Mouse (Mus musculus): Measurements from ENCODE around the gene Zfp13.
"Not testable (repeated sequence)": the region's sequence is repeated elsewhere in the genome, so short reads cannot be mapped to it uniquely, and the experiment has no call there.

Zfp13 gene

DNA sequence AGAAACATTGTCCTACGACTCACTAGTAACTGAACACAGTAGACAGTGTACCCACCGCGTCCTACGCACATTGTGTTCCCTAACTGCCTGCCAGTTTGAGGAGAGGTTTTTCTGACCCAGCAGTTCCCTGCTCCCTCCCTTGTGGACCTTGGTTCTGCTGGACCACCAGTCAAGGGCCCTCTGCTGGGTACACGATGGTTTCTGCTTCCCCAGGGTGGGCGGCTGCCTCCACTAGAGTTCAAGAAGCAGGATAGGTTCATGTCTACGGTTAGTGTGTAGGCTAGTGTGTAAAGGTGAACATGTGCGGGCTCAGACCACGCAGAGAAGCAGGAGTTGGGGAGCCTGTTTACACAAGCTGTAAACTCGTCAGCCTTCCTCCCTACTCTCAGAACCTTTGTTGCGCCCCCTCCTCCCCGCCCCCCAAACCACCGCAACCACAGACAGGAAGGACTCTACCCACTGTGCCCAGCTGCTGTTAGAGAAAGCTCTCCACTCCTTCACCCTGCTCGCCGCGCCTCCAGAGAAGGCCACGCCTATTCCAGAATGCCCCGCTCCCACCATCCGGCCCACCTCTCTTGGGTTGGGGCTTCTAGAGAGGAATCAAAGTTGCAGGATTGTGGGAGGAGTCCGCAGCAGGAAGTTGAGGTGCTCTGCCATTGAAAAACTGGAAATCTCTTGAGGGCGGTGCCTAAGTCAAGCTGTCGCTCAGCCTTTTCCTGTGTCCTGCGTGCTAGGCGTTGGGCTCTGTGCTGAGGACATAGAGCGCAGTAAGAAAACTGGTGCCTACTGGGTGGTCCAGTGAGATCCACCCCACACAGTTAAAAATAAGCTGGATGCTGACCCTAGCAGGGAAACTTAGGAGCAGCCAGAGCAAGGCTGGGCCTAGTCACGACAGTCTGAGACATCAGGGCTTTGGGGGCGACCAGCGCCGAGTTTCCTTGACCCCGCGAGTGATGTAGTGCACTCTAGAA lies at the start of gene Zfp13:
Zfp13 (minus strand) TSS at position 906 of the 971 bp plus-strand sequence.
- DNase-seq (ENCODE audit: low read depth in 1 of 2, low spot score in 2 of 2) = peak; percentile 23 to 35

DNA sequence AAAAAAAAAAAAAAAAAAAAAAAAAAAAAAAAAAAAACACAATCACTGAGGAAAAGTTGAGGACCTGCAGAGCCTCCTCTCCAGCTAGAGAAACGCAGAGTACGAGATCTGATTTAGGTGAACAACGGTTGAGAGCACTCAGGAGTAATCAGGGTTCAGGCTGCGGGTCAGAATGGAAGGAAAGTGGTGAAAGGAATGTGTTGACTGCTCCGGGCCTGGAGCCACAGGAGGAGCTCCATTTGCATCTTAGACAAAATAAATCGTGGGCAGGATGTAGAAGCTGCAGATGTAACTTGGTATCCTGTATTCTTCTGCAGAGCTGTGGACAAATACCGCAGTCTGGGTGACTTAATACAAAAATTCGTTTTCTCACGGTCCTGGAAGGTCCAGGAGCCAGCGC lies 46.6 kb upstream of the Zfp13 start:
- DNase-seq (ENCODE audit: low read depth in 1 of 2, low spot score in 2 of 2) = no peak

DNA sequence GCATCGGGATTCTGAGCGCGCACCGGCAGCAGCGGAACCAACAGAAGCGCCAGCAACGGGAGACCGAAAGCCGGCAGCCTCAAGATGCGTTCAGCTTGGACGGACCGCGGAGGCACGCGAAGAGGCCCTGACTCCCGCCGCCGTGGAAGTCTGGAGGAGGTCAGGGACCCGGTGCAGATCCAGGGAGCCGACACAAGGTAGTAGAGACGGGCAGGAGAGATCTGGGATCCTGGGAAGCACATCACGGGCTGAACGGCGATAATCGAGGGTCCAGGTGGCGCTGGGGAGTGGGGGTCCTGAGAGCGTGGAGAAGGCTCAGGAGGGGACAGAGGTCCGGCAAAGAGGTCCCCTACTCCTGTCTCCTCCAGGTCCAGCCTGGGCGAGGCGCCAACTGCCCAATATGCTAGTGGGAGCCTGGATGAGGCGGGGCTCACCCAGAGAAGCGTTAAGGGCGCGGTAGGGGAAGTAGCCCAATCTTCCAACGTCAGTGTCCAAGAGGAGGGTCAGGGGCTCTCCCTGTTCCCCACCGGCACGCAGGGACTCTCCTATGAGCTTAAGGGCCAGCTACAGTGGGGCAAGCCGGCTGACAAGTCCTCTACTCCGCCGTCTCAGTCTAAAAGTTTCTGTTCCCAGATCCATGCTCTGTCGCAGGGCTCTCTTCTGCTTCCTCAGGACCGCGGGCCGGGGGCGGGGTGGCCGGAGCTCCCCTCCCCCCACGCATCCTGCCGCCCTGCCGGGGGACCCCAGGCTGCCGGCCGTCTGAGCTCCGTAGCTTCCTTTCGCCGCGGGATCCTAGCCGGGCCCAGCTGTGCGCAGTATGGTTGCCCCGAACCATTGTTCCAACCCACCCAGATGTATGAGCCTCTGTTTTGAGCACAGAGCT lies 45.6 kb upstream of the Zfp13 start, which contains the start of gene Mmp25:
Mmp25 (minus strand) TSS at position 665 of the 883 bp plus-strand sequence.
- no peak for DNase-seq (ENCODE audit: low read depth in 1 of 2, low spot score in 2 of 2)

DNA sequence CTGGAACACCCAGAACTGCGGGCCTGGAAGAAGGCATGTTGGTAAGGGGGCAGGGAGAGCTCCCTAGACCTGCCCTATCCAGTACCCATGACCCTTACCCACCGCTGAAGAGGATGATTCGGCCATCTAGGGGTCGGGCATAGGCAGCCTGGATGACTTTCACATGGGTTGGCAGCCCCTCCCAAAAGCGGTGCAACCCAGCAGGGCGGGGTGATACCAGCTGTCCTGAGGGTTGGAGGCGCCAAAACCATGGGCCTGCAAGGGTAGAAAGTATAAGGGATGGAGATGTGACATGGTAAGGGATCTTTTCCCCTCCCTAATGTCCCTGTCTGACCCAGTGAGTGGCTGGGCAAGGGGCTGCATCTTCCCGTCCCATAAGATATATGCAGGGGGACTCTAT lies 32.0 kb upstream of the Zfp13 start:
- no peak for DNase-seq (ENCODE audit: low read depth in 1 of 2, low spot score in 2 of 2)

DNA sequence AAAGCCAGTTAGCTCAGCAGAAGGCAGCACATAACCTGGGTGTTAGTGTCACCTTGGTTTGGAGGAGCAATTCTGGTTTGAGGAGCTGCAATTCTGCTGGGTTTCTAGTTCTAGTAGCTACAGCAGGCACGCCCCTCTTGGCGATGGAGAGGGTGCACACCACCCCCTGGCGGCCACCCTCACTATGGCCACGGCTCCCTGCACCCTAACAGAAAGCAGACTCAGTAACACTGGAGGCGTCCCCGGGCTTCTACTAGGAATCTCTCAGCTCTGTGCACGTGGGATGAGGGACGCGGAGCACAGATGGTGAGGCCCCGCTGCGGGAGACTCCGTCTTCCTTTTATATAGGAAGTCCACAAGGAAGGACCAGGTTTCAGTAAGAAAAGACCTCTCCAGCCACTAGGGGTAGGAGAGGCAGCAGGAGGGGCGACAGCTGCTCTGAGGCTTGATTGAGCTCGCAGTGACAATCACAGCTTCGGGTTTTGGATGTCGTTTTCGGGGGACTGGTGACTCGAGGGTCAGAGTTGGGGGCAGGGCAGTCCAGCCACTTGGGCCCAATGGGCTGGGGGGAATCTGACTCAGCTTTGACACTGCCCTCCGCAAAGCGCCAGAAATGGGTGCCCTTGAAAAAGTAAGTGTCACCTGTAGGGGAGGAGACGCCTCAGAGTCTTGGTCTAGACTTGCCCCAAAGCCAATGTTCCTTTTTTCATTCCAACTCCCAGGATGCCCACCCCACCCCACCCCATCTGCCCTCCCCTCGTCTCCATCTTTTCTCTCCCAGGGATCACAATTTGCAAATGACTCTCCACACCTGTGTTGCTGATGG lies 31.1 kb upstream of the Zfp13 start:
- peak; percentile 24 to 58 for DNase-seq (ENCODE audit: low read depth in 1 of 2, low spot score in 2 of 2)

DNA sequence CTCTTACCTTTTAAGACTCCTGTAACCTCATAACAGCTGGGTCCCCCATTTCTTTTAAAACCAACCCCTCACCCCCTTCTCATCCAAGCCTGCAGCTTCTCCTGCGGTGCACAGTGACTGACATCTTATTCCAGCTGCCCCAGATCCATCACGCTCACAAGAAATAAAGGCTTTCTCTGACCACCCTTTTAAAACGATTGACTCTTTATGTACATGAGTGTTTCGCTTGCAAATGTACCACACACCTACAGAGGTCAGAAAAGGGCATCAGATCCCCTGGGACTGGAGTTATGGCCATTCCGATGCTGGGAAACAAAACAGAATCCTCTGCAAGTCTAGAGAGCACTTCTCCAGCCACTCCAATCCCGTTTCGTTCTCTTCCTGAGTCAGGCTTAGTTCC lies 28.5 kb upstream of the Zfp13 start:
- DNase-seq (ENCODE audit: low read depth in 1 of 2, low spot score in 2 of 2) = no peak

DNA sequence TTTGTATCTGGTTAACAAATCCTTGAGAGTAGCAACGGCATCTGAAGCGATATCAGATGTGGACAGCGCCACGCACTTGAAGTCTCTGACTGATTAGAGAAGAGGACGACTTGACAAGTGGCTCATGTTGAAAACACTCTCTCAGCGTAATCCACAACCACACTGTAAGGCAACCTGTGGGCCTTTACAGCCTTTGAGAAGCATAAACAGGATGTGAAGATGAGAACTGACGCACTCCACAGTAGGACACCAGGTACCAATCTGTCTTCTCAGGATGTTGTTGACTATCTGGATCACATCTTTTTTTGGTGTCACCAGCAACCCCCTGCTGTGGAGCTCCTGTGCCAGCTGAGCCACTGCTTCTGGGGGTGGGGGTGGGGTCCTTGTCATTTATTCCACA lies 21.1 kb upstream of the Zfp13 start:
- DNase-seq (ENCODE audit: low read depth in 1 of 2, low spot score in 2 of 2) = no peak

DNA sequence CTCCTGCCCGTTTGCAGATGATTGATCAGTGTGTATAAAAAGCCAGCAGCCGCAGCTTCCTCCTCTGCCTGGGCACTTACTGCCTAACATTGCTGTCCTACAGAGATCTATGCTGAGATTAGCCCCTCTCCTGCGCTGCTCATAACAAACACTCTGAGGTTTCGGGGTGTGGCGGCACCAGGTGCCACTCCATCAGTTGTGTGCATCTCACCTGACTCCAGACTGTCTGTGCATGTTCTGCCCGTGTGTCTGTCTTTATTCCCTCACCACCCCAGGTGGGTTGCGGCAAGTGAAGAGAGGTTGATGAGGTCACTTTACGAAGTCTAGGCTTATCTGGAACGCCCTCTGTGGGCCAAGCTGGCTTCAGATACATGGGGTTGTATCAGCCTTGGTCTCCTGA lies 17.8 kb upstream of the Zfp13 start:
- DNase-seq (ENCODE audit: low read depth in 1 of 2, low spot score in 2 of 2) = no peak

DNA sequence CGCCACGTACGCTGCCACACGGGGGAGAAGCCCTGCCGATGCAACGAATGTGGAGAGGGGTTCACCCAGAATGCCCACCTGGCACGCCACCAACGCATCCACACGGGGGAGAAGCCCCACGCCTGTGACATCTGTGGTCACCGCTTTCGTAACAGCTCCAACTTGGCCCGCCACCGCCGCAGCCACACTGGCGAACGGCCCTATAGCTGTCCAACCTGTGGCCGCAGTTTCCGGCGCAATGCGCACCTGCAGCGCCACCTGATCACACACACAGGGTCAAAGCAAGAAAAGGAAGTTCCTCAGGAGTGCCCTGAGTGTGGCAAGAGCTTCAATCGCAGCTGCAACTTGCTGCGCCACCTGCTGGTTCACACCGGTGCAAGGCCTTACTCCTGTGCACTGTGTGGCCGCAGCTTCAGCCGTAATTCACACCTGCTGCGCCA lies 11.1 kb upstream of the Zfp13 start:
- peak in 1 of 2 experiments; percentile 49 for DNase-seq (ENCODE audit: low read depth in 1 of 2, low spot score in 2 of 2)

DNA sequence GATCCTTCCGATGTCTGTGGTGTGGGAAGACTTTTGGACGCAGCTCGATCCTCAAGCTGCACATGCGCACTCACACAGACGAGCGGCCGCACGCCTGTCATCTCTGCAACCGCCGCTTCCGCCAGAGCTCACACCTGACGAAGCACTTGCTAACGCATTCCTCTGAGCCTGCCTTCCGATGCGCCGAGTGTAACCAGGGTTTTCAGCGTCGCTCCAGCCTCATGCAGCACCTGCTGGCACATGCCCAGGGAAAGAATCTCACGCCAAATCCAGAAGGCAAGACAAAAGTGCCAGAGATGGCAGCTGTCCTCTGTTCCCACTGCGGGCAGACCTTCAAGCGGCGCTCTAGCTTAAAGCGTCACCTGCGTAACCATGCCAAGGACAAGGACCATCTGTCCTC lies 10.3 kb upstream of the Zfp13 start:
- DNase-seq (ENCODE audit: low read depth in 1 of 2, low spot score in 2 of 2) = no peak

DNA sequence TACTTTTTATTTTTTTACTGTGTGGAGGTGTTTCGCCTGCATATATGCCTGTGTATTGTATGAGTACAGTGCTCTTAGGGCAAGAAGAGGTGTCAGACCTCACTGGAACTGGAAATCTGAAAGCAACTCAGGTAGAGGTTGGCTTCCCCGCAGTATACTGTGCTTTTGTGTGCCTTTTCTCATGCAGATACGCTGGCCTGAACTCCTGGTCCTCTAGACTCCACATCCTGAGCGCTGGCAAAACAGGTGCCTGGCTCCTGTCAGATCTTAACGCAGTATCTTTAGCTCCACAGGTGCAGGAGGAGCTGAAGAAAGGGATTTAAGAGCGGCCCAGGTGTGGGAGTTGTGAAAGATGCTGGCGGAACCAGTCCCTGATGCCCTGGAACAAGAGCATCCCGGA lies 5.9 kb upstream of the Zfp13 start:
- DNase-seq (ENCODE audit: low read depth in 1 of 2, low spot score in 2 of 2) = no peak

DNA sequence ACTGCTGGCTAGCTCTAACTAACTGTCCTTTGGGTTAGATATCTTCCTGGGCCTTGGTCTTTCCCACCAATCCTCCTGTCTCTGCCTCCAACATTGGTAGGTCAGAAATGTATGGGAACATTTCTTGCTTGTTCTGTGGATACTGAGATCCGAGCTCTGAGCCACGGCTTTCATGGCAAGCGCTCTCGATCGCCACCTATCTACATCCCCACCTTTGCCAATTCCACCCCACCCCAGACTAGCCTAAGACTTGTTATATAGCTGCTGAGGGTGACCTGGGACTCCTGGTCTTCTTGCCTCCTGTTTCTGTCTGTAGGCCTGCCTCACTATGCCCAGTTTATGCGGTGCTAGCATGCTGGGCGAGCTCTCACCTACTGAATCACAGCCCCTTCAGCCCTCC lies 5.1 kb upstream of the Zfp13 start:
- DNase-seq (ENCODE audit: low read depth in 1 of 2, low spot score in 2 of 2) = no peak

DNA sequence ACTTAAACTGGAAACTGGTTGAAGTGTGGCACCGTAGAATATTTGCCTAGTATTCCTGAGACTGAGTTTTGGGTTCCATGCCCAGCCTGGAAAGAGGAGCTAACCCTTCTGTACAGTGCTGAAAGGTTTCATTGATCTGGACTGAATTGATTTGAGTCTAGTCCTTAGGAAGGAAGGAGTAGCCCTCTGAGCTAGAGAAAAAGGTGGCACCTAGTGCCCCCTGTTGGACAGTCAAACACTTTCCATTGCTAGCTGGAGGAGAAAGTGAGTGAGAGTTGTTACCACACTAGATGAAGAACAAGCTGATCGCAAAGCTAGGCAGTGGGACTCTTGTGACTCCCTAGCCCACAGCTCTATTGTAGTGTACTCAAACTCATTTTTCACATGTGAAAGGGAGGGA lies 4.3 kb upstream of the Zfp13 start:
- DNase-seq (ENCODE audit: low read depth in 1 of 2, low spot score in 2 of 2) = no peak

DNA sequence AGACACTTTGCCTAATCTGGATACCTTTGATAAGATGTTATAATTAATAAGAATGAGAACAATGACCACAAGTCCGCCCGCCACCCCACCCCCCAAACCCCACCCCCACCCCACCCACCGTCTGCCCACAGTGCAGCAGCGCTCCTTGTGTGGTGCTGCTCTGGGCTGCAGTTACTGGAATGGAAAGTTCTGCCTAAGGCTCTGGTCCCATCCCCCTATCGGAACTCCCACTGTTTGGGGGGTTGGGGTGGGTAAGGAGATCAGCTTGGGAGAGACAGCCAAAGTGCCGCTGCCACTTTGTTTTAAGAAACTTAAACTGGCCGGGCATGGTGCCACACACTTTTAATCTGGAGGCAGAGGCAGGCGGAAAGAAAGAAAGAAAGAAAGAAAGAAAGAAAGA lies 3.8 kb upstream of the Zfp13 start:
- DNase-seq (ENCODE audit: low read depth in 1 of 2, low spot score in 2 of 2) = no peak

DNA sequence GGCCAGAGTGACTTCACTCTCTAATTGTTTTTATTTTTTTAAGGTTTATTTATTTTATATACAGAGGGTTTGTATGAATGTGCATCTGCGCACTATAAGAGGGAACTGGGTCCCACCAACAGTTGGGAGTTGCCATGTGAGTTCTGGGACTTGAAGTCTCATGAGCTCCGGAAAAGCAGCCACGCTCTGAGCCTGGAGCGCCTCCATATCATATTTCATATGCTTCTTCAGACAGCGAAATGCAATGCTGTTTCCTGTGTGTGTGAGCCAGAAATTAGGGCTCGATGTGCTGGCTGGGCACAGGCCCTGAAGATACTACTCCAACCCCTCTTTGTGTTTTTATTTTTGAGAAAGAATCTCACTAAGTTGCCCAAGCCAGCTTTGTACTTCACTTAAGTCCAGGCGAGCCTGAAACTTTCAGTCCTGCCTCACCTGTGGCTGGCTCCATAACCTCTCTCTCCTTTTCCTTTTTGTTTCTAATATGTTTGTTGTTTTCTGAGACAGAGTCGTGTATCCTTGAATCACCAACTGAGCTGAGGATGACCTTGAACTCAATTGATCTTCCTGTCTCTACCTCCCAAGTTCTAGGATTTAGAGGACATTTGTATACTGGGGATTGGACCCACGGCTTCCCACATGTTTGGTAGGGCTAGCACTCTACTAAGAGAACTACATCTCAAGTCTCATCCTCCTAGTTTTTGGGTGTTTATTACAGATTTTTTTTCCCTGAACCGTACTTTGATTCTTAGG lies 2.7 kb upstream of the Zfp13 start:
- DNase-seq (ENCODE audit: low read depth in 1 of 2, low spot score in 2 of 2) = no peak

DNA sequence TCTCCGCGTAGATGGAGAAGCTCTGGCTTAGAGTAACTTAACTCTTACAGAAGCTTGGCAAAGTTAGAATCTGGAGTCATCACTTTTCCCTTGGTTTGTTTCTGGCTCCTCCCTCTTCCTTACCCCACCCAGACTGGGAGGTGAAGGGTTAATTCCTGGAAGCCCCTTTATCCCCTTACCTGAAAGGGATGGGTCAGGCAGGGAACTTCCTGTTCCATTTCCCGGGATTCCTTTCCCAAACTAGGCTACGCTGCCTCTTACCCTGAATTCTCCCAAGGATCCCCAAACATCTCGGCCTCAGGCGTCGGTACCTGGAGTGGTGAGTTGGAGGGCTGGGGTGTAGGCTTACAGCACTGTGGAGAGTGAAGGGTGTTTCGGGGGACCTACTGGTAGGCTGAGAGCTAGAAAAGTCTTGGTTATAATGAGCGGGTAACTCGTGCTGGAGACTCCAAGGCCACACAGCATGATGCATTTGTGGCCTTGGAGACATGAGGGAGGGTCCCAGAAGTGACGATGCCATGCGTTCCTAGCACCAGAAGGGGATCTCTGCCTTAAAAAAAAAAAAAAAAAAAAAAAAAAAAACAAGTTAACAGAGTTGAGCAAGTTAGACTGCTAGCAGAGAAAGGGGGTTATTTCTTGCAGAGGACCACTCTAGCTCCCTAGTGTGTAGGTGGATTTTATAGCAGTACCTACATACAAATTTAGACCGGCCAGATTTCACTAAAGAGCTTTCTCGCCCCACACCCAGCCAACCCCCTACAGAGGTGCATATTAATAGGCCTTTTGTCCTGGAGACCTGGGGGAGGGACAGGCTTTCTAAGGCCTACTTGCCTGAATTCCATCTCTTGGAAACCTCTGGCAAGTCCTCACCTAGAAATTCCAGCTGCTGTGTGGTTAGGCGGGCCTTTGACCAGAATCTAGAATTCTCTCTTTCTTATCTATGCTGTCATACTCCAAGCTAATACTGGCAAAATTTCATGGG lies 1.6 kb upstream of the Zfp13 start, which contains the start of gene Zscan10:
Zscan10 (plus strand) TSS at position 216 of the 982 bp plus-strand sequence.
- DNase-seq (ENCODE audit: low read depth in 1 of 2, low spot score in 2 of 2) = no peak

DNA sequence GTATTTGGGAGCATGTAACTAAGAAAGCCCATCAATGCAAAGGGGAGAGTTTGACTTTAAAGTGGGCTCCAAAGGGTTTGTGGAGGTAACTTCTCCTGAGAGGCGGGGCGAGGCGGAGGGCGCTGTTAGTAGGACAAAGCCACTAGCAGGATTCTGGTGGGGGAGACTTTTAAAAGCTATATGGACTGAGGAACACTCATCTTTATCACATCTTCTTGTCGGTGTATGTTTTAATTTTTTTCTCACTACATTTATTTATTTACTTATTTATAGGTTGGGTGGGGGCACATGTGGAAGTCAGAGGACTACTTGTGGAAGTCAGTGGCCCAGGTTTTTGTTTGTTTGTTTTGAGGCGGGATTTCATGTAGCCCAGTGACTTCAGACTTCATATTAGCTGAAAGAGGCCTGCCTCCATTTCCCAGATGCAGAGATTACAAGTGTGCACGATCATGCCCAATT lies 347 bp upstream of the Zfp13 start:
- no peak for DNase-seq (ENCODE audit: low read depth in 1 of 2, low spot score in 2 of 2)

DNA sequence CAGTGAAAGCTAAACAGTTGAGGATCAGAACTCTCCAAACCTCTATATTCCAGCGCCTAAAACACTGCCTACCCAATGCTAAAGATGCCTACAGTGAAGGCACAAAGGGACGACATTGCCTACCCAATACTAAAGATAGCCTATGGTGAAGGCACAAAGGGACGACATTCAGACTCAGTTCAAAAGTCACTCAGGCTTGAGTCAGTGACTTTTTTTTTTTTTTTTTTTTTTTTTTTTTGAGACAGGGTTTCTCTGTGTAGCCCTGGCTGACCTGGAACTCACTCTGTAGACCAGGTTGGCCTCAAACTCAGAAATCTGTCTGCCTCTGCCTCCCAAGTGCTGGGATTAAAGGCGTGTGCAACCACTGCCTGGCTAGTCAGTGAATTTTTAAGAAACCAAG lies 4.1 kb downstream of the Zfp13 start:
- not testable (repeated sequence) for DNase-seq (ENCODE audit: low read depth in 1 of 2, low spot score in 2 of 2)

DNA sequence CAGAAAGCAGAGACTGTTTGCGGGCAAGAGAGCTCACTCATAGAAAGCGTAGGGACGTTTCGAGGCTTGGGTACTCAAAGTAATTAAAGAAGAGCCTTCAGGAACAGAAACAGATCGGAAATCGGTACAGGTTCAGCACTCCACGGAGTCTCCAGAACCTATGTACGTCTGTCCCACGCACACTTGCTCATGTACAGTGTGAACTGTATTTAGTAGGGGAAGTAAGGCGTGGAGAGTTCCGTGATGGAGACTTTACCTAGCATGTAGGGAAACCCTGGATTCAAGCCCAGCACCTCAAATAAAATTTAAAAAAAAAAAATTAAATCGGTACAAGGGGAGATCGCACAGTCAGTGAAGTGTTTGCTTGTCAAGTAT lies 6.4 kb downstream of the Zfp13 start:
- DNase-seq (ENCODE audit: low read depth in 1 of 2, low spot score in 2 of 2) = no peak
